Mouse (Mus musculus): ENCODE results near the gene Gm21885.

Gm21885 gene

DNA sequence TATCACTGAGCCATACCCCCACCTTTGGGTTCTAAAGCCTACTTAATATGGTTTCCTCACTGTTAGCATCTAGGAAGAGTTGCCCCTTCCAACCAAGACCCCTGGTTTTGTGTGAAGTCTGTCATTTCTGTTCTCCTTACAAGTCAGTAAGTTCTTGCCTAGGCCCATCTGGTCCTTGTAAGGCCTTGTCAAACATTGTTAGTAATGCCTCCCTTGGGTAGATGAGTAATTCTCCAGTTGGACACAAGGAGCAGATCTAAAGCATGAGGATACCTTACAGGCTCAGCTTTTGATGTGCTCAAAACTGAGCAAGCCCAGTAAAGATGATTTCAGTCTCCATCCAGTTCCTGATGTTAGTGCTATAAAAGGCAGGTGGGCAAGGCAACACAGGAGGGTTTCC, 12.9 kb upstream of the Gm21885 start:
- no peak for DNase-seq (ENCODE audit: low spot score in 2 of 2)

- no peak for DNase-seq (ENCODE audit: low spot score in 2 of 2)
These were observed 11.8 kb upstream of the Gm21885 start for GRCm38 (mm10) chr11:94269906-94270305.

- DNase-seq (ENCODE audit: low spot score in 2 of 2) = no peak
These were observed 10.7 kb upstream of the Gm21885 start for GRCm38 (mm10) chr11:94271015-94271414.

DNA sequence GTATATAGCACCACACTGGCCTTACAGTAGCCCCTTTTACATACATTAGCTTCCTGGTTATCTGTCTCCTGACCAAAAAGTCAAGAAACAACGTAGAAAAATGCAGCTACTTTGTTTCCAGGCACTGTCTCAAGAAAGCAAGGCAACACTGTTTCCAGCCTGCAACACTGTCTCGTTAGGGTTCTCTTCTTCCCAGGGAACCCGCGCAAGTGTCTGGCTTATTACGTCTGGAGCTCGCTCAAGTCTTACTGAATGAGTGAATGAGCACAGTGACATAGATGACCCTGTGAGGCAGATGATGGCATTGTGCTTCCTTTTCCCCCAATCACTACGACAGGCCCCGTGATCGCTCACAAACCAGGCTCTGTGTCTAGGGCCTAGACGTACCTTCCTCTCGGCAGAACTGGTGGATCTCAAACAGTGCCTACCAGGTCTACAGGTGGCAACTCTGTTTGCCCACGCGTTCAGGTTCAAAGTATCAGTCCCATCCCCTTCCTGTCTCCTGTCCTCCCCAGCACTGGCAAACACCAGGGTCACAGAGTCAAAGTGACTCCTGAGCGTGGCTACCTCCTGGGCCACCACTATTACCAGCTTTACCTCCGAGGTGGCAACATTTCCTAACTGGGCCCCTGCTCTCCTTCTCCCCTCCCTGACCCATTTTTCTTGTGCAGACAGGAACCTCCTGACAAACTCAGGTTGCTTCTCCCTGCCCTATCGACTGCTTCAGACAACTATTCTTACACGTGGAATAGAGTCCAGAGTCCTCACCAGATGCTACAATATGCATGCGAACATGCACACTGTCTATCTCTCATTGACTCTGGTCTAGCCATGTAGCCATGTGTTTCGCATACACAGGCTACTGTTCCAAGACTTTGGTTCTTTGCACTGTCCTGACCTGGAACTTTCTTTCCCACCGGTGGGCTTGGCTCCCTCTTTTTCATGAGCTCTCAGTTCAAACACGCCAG, 8.4 kb upstream of the Gm21885 start:
- DNase-seq (ENCODE audit: low spot score in 2 of 2) = no peak

GRCm38 (mm10) chr11:94274206-94274867, 7.3 kb upstream of the Gm21885 start:
- DNase-seq (ENCODE audit: low spot score in 2 of 2) = no peak

- no peak for DNase-seq (ENCODE audit: low spot score in 2 of 2)
These were observed 6.4 kb upstream of the Gm21885 start for GRCm38 (mm10) chr11:94275226-94275625.

DNA sequence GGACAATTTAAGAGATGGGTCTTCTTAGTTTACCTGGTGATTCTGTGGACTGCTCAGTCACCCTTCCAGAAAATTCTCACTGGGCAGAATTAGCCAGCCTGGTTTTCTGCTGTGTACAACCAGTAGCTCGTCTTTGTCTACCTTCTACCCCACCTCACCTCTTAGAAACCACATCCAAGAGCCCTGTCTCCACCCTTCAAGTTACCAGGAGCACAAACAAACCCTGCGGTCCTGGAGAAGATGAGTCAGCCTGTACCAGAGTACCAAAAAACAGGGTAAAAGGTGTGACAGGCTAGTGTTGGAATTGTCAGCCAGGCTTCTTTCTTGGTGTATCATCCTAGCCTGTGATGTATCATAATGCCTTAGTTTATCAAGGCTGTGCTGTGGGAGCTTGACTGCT, 6.0 kb upstream of the Gm21885 start:
- DNase-seq (ENCODE audit: low spot score in 2 of 2) = no peak

- peak; percentile 92 to 95 for DNase-seq (ENCODE audit: low spot score in 2 of 2)
These were observed 4.8 kb upstream of the Gm21885 start for GRCm38 (mm10) chr11:94276869-94277337.

- DNase-seq (ENCODE audit: low spot score in 2 of 2) = no peak
These were observed 618 bp downstream of the Gm21885 start for GRCm38 (mm10) chr11:94282291-94282690.

DNA sequence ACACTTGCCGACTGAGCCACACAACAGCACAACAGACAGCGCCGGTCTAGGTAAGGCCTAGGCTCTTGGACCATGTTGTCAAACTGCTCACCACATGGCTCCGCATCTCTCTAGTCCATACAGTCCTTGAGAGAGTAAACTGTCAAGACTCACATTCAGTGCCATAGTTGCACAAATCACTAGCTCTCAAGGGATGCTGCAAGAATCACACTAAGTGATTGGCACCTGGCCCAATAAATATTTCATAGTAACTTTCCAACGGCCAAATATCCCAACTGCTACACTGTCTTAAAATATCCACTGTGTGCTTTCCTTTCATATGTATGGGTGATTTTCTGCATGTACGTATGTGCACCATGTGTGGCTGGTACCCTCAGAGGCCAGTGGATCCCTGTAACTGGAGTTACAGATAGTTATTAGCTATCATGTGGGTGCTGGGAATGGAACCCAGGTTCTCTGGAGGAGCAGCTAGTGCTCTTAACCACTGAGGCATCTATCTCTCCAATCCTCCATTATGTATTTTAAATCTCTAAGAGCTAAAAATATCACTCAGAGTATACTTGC, 1.9 kb downstream of the Gm21885 start:
- no peak for DNase-seq (ENCODE audit: low spot score in 2 of 2)

- DNase-seq (ENCODE audit: low spot score in 2 of 2) = no peak
These were observed 4.4 kb downstream of the Gm21885 start for GRCm38 (mm10) chr11:94285886-94286574.

DNA sequence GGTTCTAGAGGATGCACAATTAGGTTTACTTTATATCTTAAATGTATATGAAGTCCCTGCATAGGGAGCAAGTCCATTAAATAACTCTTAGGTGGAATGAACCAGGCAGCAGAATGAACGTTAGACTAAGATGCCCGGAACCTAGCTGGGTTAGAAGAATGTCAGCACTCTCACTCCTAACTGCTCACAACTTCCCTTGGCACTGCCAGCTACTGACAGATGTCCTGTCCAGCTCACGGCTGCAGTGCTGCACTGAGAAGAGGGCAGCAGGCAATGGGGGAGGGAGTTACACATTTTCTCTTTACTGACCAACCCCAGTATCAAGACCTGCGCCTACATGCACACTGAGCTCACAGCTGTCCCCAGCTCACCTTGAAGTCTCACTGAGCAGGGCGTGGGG, 5.4 kb downstream of the Gm21885 start:
- DNase-seq (ENCODE audit: low spot score in 2 of 2) = no peak

- DNase-seq (ENCODE audit: low spot score in 2 of 2) = no peak
These were observed 8.5 kb downstream of the Gm21885 start for GRCm38 (mm10) chr11:94290062-94290740.

GRCm38 (mm10) chr11:94294996-94295845, 13.5 kb downstream of the Gm21885 start:
- no peak for DNase-seq (ENCODE audit: low spot score in 2 of 2)

GRCm38 (mm10) chr11:94312733-94313132, 31.1 kb downstream of the Gm21885 start:
- DNase-seq (ENCODE audit: low spot score in 2 of 2) = no peak

DNA sequence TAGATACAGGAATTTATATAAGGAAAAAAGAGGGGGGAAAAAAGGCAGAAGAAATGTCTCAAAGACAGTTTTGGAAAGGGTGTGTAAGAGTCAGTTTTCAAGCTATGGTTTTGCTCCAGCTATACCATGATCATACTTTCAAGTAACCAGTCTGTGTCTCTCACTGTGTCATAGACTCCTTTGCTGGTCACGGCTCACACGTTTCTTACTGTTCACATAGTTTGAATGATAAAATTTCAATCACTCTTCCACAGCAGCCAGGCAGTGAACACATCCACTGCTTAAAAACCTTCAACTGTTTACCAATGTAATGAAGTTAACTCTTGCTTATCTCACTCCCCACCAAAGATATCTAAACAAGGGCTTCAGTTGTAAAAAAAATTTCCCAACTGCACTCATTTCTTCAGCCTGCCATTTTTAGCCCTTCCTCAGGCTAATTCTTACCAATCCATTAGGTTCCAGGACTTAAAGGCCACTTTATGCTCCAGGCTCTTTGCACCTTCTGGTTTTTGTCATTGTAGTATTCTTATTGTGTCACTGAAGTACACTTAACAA, 32.5 kb downstream of the Gm21885 start:
- no peak for DNase-seq (ENCODE audit: low spot score in 2 of 2)

DNA sequence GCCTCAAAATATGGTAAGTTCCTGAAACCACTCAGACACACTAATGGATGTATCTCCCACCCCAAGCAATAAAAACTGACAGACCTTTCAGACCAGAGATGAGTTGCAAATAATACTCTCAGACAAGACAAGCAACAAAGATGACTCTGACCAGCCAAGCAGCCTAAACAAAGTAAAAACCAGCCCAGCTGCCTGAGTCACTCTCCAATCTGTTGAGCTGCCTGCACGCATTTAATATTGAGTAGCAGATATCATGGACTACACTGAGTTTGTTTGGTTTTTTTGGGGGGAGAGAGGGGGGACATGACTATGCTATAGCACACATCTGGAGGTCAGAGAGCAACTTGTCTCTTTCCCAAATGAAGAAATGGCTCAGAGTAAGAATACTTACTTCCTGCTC, 33.6 kb downstream of the Gm21885 start:
- no peak for DNase-seq (ENCODE audit: low spot score in 2 of 2)

DNA sequence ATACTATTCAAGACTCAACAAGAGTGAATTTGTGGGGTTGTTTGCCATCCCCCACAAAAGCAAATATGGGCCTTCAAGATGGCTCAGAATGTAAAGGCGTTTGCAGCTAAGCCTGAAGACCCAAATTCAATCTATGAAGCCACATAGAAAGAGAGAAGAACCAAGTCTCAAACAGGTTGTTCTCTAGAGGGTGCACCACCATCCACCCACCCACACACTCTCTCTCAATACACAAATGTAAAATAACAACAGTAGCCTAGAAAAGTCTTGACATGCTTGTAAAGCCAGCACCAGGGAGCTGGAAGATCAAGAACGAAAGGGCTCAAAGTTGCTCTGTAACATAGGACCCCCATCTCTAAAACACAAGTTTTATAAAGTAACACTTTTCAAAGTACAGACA, 34.9 kb downstream of the Gm21885 start:
- DNase-seq (ENCODE audit: low spot score in 2 of 2) = no peak

DNA sequence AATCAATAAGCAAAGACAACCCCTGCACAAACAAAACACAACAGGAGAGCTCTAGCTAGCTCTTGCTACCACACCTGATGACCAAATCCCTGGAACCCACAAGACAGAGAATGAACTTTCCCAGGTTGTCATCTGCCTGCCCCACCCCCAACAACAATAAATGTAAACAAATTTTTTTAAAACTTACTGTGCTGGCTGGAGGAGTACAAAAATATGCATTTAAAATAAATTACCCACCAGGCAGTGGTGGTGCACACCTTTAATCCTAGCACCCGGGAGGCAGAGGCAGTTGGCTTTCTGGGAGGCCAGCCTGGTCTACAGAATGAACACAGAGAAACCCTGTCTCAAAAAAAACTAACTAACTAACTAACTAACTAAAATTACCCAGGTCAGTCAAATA, 35.3 kb downstream of the Gm21885 start:
- no peak for DNase-seq (ENCODE audit: low spot score in 2 of 2)

GRCm38 (mm10) chr11:94317515-94317914, 35.8 kb downstream of the Gm21885 start:
- no peak for DNase-seq (ENCODE audit: low spot score in 2 of 2)

Data from frontal cortex, postnatal 36 days (tissue).